Mouse (Mus musculus): ENCODE data around the gene Grin3b. TPM values are rescaled to one million over a fixed set of nuclear protein-coding genes. Genes with fewer than 3 reads are reported as not detected.

Gene Grin3b
- total RNA-seq, 4 experiments from 2014 or later, result 0.19 to 0.20 TPM; not detected in 2

DNA sequence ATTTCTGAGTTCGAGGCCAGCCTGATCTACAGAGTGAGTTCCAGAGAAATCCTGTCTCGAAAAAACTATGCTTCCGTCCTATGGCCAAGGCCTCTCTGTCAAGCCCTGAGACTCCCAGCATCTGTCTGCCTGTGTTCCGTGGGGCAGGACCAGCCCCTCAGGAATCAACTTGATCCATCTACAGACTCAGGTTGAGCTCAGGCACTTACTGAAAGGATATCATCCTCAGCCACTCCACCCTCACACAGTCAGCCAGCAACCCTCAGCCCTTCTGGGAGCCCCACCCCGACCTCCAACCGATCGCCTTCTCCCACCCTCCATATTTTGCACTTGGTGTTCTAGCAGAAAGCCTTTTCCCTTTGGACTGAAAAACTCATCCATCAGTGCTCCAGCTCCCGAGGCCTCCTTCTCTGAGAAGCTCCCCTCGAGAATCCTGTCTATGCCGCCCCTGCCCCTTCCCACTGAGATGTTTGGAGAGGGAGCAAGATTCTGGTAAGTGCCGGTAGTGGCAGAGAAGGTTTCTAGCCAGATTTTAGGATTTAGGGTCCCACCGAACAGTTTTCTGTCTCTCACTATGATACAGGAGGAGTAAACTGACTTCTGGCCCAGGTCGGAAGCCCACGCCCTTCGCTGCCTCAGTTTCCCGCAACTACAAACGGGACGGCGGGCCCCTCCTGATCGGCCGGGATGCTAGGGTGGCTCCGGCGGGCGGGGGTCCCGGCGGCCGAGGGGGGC is 17.4 kb downstream of the Grin3b start:
- no peak for DNase-seq (ENCODE audit: low spot score in 2 of 2)

DNA sequence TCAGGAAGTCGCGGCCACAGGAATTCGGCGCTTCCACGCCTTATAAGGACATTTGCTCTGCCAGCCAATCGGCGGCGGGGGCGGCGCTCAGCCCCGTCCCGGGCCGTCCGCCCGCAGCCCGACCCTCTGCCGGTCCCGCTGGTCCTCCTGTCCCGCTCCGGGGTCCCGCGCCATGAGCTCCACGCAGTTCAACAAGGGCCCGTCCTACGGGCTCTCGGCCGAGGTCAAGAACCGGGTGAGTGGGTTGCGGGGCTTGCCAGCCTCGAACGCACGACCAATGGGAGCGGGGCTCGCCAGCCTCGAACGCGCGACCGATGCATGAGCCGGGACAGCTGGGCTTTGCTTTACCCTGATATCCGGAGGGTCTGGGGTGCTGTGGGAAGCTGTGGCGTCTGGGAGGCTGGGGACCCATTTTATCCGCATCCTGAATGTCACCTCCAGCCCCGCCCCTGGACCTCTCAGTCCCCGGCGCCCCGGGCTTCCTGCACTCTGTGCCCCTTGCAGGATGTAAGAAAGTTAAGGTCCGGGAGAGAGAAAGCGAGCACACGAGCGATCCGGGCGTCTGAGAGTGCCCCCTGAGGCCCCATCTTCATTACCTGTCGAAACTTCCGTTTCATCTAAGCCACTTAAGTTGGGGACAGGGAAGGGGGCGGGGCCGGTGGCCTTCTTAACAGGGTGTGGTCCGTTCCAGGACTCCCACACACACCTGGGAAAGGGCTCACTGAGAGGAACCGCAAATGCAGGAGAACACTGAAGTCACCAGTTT is 18.2 kb downstream of the Grin3b start, which contains the start of gene Cnn2:
Cnn2 (plus strand) TSS at position 79 of the 766 bp plus-strand sequence.
- DNase-seq (ENCODE audit: low spot score in 2 of 2), result no peak

DNA sequence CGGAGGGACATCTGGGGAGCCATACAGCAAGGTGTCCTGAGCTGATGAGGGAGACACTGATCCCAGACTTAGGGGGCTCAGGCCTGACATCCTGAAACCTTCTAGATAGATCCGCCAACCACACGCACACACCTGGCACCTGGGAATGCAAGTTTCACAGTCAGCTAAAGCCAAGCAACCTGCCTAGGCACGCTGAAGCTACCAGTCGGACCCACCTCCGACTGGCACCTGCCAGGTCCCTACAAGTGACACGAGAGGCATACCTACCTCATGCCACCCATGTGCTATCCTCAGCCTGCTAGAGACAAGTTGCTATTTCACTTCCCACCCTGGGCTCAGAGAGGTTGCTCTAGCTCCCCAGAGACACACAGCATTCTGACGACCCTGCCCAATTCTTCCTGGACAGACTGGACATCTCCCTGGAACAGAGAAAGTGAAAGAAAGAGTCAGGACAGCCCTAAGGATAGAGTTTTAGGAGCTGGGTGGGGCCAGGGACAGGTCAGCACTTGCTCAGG is 18.8 kb downstream of the Grin3b start:
- DNase-seq (ENCODE audit: low spot score in 2 of 2), result no peak

DNA sequence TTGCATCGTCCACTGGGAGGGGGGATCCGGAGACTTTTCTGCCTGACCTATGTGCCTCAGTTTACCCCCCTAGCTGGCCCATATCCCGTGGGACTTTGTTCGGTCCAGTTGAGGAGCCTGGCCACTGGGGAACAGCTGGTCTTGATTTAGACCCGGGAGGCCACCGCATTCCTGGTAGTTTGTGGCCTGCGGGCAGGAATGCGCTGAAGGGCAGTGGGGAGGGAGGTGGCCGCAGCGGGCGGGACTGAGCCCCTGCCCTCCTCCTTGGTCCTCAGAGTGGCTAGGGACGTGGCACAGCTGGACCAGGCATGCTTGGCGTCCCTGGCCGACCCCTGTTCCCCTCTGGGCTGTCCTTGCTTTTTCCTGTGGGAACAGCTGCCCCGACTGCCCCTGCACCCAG is 19.4 kb downstream of the Grin3b start:
- no peak for DNase-seq (ENCODE audit: low spot score in 2 of 2)

DNA sequence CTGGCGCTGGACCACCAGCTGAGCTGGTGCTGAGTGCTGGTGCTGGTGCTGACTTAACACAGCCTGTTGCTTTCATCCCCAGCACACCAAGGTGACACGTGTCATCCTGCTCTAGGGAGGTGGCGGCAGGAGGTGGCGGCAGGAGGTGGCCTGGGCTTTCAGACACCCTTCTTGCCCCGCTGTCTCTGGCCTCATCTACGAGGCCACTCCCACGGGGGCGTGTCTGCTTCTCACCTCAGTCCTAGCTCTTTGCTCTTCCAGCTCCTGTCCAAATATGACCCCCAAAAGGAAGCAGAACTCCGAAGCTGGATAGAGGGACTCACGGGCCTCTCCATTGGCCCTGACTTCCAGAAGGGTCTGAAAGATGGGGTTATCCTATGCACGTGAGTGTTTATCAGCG is 20.6 kb downstream of the Grin3b start:
- no peak for DNase-seq (ENCODE audit: low spot score in 2 of 2)

DNA sequence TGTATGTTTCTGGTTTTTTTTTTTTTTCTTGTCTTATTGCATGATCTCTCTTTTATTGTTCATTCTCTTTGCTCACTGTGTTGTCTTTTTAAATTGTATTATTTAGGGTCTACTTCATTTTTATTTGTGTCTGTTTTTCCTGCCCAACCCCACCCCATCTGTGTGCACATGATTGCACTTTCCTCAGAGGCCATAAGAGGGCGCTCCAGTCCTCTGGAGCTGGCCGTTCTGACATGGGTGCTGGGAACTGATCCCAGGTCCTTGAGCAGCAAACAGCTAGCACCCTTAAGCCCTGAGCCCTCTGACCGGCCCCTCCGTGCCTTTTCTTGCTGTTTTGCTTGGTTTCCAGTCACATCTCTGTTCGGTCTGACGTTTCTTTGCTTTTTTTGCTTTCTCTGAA is 21.0 kb downstream of the Grin3b start:
- no peak for DNase-seq (ENCODE audit: low spot score in 2 of 2)

DNA sequence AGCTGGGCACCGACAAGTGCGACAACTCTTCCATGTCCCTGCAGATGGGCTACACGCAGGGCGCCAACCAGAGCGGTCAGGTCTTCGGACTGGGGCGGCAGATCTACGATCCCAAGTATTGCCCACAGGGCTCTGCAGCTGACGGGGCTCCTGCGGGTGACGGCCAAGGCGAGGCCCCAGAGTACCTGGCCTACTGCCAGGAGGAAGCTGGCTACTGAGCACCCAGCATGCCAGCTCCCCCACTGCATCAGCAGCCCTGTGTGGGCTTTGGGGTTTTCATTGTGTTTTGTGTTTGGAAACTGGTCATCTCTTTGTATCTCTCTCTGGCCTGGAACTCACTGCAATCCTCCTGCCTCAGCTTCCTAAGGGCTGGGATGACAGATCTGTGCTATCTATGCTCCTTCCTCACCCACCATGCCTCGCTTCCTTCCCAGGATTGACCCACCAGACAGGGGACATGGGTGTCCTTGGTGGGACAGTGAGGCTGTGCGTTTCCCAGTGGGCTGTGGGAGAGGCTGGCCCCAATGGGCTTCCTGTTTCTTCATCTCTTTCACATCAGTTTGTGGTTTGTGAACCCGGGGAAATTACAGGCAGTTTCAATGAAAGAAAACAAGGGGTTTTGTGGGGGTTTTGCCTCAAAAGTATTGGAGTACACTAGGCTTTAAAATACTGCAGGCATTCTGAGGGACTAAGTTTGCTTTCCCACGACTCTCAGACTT is 24.0 kb downstream of the Grin3b start:
- no peak for DNase-seq (ENCODE audit: low spot score in 2 of 2)

DNA sequence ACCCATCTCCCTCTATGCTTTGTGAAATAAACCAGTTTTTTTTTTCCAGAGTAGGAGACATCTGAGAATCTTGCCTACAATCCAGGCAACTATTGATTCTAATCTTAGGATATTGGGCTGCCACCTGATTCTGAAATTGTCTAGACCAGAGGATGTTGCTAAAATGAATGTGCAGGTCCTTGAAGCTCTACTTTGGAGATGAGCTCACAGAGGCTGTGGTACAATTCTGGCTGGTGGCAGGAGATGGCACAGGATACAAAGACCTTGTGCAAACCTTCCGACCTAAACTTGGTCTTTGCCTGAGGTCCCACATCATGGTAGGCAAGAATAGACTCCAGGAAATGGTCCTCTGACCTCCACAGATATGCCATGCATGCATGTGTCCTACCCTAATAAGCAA is 25.1 kb downstream of the Grin3b start:
- no peak for DNase-seq (ENCODE audit: low spot score in 2 of 2)

DNA sequence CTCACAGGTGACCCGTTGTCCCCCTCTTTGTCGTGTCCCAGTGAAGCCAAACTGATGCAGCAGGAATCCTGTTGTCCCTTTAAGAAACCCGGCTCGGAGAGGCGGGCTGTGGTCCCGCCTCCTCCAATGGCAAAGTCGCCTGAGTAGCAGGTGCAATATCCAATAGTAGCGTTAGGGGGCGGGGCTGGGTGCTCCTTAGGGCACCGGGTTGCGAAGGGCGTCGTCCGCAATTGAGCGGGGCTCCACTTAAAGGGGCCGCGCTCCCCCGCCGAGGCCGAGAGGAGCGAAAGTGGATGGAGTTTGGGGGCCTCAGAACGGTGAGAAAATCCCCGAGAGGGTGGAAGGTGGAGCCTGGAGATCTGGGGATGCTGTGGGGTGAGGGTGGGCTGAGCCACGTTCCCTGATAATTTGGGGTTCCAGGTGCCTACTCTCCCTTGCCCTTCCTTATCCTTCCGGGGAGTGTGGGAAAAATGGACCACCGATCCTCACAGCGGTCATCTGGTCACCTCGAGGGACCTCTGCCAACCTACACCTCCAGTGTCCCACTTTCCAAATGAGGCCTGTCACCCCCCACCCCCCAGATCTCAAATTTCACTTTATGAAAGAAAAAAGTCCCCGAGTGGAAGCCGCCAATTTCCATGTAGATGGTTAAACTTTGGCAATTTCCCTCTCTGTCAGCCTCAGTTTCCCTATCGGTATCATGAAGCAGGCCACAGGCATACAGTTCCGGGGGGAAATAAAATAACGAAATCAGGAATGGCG is 25.9 kb downstream of the Grin3b start, which contains the start of gene Abca7:
Abca7 (plus strand) TSS at position 223 of the 762 bp plus-strand sequence.
- peak; percentile 90 to 94 for DNase-seq (ENCODE audit: low spot score in 2 of 2)

DNA sequence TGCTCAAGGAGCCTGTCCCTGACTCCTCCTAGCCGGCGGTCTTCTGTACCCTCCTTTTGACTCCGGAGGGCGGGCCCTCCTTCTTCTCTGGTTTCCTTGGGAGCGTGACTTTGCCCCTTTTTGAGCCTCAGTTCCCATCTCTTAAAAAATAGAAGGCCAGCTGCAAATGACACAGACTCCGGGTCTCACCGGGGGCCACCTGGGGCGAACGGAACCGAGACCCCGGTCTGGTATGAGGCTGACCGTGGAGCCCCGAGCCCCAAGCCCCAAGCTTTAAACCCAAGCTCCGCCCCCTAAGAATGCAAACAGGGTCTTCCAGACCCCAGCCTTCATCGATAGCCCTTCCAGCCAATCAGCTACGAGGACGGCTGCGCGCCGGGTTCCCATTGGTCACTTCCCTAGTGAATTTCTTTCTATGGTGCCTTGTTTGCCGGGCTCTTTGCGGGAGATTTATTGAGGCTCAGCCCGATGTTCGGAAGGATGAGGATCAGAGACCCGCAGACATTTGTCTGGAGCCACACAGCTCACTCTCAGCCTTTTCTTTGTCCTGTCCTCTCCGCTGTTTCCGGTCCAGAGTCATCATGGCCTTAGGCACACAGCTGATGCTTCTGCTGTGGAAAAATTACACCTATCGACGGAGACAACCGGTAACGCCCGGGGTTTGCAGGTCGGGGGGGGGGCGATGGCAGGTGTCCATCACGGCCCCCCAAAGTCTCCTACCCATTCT is 26.7 kb downstream of the Grin3b start:
- peak in 1 of 2 experiments; percentile 69 for DNase-seq (ENCODE audit: low spot score in 2 of 2)

DNA sequence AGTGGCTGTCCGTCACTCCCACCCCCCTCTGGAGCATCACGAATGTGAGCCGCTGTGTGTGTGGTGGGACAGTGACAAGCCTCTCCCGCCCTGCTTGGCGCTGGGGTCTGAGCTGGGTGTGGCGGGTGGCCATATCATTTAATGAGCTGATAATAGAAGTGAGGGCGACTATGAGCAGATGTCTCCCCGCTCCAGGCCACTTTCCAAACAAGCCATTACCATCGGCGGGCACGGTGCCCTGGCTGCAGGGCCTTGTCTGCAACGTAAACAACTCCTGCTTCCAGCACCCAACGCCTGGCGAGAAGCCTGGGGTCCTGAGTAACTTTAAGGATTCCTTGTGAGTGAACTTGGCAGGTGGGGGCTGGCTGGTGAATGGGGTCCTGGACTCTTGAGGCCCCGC is 27.3 kb downstream of the Grin3b start:
- DNase-seq (ENCODE audit: low spot score in 2 of 2), result no peak

DNA sequence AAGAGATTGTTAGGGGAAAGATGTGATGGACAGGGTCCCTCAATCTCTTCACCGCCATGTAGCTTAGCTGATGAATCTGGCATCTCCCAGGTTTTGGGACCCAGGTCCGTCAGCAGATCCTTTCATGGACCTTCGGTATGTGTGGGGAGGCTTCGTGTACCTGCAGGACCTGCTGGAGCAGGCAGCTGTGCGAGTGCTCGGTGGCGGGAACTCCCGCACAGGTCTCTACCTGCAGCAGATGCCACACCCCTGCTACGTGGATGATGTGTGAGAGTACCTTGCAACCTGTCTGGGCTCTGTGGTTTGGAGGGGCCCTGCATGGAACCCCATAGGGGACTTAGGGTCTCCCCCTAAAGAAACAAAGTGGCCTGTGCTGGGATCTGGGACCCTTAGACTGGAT is 31.4 kb downstream of the Grin3b start:
- no peak for DNase-seq (ENCODE audit: low spot score in 2 of 2)

DNA sequence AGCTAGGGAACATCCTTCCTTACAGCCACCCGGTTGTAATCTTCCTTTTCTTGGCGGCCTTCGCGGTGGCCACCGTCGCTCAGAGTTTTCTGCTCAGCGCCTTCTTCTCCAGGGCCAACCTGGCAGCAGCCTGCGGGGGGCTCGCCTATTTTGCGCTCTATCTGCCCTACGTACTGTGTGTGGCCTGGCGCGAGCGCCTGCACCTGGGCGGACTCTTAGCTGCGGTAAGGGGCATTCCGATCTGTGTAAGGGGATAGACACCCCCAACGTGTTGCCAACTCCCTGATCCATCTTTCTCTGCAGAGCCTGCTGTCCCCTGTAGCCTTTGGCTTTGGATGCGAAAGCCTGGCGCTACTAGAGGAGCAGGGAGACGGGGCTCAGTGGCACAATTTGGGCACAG is 32.3 kb downstream of the Grin3b start:
- no peak for DNase-seq (ENCODE audit: low spot score in 2 of 2)

DNA sequence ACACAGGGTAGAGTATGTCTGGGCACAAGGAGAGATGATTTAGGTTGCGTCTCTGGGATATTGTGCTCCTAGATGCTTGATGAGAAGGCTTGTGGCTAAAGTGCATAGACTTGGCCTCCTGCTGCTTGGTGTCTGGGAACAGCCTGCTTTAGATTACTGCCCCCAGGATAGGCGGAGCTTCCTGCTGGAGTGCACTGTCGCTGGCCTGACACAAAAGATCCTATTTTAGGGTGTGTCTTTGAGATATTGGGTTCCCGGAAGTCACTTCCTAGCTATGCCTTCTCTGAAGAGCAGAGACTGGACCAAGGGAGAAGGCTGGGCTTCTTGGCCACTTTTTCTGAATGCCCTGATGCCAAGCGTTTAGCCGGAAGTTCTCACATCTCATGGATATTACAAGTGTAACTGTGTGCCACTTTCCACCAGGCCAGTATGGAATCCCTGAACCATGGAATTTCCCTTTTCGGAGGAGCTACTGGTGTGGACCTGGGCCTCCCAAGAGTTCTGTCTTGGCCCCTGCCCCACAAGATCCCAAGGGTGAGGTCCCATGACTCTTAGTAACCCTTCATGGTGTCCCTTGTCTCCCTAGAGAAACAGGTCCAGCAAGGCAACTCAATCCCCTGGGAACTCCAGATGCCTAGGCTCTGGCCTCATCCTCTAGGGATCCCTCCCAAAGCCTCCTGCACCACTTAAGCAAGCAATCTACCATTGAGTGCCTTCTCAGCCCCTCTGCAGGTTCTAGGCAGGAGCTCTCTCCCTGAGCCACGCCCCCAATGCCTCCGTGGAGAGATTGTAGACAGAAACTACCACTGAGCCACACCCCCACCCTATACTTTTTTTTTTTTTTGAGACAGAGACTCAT is 33.1 kb downstream of the Grin3b start:
- DNase-seq (ENCODE audit: low spot score in 2 of 2), result no peak

DNA sequence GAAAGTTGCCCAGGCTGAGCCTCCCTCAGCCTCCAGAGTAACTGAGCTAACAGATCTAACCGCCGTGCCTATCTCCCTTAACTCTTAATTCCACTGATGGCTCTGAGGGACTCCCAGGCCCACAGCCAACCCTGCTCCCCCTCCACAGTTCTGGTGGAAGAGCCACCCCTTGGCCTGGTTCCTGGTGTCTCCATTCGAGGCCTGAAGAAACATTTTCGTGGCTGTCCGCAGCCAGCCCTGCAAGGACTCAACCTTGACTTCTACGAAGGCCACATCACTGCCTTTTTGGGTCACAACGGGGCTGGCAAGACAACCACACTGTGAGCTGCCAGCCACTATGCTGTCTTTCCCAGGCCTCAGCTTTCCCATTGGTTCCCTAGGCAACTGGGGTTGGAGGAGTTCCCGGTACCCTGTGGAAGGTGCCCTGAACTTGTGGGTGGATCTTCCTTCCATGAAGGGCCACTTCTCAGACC is 33.8 kb downstream of the Grin3b start:
- DNase-seq (ENCODE audit: low spot score in 2 of 2), result no peak

DNA sequence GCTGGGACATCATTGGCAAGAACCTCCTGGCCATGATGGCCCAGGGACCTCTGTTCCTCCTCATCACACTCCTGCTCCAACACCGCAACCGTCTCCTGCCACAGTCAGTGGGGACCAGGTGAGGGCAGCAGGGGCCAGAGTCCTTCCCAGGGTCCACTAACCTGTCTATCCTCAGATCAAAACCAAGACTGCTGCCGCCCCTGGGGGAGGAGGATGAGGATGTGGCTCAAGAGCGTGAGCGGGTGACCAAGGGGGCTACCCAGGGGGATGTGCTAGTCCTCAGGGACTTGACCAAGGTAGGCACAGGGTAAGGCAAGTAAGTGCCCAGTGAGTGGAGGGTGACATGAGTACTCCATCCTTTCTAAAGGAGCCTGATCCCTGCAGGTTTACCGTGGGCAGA is 41.2 kb downstream of the Grin3b start:
- no peak for DNase-seq (ENCODE audit: low spot score in 2 of 2)

DNA sequence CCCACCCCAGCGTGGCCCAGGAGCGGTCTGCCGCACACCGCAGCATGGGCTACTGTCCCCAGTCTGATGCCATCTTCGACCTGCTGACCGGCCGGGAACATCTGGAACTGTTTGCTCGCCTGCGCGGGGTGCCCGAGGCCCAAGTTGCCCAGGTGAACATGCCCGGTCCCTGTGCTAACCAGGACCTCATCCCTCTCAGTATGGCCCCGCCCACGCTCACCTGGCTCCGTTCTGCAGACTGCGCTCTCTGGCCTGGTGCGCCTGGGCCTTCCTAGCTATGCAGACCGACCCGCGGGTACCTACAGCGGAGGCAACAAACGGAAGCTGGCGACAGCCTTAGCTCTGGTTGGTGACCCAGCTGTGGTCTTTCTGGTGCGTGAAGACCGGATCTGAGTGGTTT is 43.1 kb downstream of the Grin3b start:
- DNase-seq (ENCODE audit: low spot score in 2 of 2), result no peak

DNA sequence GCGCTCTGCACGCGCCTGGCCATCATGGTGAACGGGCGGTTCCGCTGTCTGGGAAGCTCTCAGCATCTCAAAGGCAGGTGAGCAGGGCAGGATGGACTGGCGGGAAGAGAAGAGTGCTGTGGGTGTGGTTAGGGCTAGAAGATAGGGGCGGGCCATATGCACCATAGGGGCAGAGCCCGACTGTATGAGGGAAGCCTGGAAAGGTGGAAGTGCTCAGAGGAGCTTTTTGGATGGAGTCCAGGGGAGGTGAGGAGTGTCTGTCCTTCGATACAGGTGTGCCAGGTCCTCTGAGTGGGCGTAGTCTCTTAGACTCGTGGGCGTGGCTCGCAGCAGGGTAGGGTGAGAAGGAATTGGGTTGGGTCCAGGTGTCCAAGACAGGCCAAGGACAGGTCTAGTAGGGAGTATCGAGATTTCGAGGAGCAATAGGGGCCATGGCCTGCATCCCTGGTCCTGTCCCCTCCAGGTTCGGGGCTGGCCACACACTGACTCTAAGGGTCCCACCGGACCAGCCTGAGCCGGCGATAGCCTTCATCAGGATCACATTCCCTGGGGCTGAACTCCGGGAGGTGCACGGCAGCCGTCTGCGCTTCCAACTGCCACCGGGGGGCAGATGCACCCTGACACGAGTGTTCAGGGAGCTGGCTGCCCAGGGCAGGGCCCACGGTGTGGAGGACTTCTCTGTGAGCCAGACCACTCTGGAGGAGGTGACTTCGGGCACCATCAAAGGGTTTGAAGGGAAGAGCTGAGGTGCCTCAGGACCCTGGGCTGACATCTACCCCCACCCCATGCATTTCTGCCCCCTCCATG is 44.2 kb downstream of the Grin3b start:
- no peak for DNase-seq (ENCODE audit: low spot score in 2 of 2)

DNA sequence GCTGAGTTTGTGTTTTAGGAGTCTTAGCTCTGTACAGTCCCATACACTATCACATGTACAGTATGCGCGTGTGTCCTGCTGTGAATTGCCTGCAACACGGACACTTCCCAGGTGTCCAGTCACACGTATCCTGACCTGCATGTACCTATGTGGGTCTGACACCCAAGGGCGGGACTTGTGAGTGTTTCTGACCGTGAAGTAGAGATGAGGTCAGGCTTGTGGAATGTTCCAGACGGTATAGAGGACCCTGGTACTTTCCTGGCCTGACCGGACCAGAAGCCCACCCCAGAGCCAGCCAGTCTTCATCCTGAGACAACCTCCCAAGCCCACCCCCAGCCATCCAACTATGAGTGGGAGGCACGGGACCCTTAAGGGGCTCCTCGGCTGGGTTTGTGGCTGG is 45.1 kb downstream of the Grin3b start:
- DNase-seq (ENCODE audit: low spot score in 2 of 2), result no peak
